Mouse (Mus musculus): ENCODE measurements around the gene Col4a3. TPM values are rescaled to one million over a fixed set of nuclear protein-coding genes. Genes with fewer than 3 reads are reported as not detected.

Gene Col4a3
- 1 to 10 TPM; 2.0 to 4.4 TPM for total RNA-seq (2021)
- long read RNA-seq, experiment 1: 0 reads
- long read RNA-seq, experiment 2, partial matches to known transcripts: 4 of 6 reads
- long read RNA-seq, experiment 2, other reads (novel, unspliced or antisense): 2 of 6 reads

DNA sequence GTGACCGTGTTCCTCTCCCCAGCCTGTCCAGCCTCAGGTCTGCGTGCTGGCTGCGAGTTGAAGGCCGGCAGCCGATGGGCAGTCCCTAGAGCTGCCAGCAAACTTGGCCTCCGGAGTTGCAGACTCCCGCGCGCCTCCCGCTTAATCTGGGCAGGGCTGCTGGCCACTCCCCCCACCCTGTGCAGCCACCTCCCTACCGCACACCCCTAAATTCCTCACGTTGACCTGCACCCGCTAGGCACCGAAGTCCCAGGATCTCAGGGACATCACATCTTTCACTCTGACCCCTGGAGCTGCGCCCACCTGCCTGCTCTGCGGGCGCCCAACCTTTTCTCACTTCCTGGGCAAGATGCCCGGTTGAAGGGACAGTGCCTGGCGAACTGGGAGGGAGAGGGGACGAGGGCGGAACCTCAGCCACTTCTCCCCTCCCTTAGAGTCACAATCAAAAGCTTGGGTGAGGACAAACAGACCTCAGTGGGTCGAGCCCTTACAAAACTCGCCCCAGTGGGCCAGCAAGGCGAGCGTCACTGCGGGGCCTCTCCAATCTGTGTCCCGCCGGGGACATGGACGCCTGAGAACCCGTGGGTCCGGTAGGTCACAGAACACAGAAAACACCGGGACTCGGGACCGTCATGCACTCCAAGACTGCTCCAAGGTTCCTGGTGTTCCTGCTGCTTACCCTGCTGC is at the start of gene Col4a3, which contains the start of gene Col4a4:
TSS of gene Col4a3 (plus strand) at position 209 of the 687 bp plus-strand sequence.
TSS of gene Col4a4 (minus strand) at position 137 of the 687 bp plus-strand sequence.
- DNase-seq (ENCODE audit: low spot score in 2 of 2): peak; percentile 8 to 10

DNA sequence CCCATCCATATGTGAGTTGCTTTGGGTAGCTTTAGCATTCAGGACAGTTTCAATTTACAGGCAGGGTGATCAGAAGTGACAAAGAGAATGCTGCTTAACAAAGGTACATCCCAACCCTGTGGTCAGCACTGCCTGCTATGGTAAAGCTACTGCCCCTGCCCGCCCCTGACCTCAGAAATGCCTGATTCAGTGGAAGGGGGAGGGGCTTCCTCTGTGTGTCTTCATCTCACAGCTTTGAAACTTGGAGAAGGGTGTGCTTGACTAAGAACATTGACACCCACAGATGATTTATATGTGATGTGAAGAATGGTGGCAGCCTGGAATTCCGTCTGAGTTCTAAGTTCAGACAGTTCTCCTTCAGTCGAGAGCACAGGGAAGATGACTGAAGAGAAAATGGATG is 48.9 kb upstream of the Col4a3 start:
- no peak for DNase-seq (ENCODE audit: low spot score in 2 of 2)

DNA sequence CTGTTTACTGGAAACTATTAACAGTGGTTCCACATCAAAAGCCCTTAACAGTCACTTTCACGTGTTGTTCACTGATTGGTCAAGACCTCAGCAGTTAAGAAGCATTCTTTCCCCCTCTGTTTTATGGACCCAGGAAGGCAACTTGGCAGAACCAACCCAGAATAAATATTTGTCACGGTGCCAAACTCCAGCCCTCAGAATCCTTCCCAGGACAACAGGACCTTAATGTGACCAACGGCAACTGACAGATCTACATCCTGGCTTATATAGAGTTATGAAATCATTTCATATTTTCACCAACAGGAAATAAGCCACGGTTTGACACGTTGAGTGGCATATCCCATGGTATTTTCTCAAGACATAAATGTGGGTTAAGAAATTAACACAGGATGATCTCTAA is 46.7 kb upstream of the Col4a3 start:
- DNase-seq (ENCODE audit: low spot score in 2 of 2): no peak

DNA sequence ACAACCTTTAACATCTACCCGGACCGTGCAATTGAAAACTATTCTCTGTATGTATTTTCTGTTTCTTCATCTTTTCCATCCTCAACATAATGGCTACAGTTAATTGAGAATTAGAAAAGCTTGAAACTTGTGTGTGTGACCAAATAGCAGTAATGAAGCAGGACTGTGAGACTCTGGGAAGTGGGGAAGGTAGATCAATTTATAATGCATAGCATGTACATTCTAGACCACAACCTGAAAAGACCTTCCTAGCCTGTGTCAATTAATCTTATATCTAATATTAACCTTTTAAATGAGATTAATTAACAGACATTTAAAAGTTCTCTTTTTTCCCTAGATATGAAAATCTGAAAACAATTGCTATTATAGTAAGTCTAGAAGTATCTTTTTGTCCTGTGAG is 42.8 kb upstream of the Col4a3 start:
- DNase-seq (ENCODE audit: low spot score in 2 of 2): no peak

DNA sequence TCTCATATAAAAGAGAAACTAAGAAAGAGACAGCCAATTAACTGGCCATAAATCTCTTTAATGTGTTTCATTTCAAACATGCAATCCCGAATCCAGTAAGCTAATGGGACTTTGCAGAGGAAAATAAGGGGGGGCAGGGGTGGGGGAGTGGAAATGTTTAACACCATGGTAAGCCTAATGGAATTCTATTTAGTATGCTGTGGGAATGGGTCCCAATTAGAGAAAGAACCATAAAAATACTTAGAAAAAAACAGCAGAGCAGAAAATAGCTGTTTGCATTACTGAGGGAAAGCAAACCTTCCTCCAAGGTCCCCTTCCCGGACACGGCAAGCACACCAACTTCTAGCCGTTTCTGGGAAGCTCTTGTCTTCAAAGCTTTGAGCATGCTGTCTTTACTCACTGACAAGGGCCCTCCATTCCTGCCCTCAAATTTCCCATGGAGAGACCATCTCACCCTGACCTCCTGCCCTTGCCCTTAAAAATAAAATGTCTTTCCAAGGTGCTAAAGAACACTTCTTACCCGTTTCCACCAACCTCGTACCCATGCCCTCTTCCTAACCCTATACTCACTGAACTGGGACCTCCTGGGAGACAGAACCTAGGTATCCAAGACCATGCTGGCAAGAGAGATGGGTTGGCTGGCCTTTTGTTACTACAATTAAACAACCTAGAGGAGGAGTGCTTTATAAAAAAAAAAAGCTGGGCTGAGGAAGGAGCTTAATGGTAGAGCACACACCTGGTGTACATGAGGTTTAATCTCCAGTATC is 42.1 kb upstream of the Col4a3 start:
- DNase-seq (ENCODE audit: low spot score in 2 of 2): no peak

DNA sequence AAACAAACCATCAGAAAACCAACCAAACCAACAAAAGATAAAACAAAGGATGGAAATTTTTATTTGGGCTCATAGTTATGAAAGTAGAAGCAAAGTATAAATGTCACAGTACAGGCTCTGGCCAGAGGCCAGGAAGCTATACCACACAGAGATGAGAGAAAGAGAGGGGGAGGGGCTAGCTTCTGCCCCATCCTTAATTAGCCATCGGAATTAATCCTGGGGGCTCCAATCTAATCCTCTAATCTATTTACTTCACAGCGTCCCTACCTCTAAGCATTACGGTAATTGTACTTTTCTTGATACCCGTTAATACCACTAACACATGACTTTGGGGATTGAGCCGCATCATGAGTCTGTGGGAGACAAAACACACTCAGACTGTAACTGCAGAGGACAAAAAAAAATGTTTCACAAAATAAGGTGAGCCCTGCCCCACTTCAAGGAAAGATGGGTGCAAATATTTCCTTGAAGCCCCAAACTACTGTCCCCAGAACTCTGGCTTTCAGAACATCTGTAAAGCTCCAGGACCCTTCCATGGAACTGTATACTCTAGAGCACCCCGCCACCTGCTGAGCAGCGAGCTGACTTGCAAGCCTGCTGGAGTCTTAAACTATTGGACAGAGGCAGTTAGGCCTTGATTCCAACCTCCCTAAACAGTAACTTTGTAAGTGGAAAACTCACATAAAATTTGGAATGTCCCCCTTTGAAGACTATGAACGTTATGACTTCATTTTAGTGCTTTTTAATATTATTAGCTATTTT is 41.3 kb upstream of the Col4a3 start:
- DNase-seq (ENCODE audit: low spot score in 2 of 2): no peak

DNA sequence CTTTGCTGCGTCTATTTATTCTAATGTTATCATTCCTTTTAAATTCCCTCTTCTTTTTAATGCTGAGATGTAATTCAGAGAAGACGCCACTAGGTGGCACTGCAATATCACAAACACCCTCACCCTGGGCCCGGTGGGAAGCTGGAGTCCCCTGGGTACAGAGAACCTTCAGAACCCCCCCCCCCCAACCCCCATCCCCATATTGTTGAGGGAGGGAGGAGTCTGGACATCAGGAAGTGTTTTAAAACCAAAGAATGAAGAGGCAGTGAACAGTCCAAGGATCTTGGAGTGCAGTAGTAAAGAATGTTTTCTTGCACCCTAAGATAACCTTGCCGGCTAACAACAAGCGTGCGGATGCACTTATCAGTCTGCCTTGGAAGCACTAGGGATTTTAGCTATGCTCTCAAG is 32.3 kb upstream of the Col4a3 start:
- DNase-seq (ENCODE audit: low spot score in 2 of 2): no peak

DNA sequence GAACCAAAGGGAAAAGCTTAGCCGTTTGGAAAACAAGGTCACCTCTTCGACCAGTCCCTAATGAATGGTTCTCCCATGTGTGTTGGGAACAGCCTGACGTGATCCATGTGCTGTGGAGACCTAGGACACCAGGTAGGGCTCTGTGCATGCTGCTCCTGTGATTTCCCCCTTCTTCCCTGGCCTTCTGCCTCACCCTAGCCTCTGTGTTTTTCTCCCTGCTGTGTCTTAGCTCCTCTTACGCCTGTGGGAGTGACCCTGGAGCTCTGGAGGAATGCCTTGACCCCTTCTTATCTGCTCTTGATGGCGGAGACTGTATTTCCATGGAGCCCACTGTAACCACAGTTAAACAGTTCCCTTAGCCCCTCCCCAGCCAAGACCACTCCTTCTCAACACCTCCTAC is 31.8 kb upstream of the Col4a3 start:
- no peak for DNase-seq (ENCODE audit: low spot score in 2 of 2)

DNA sequence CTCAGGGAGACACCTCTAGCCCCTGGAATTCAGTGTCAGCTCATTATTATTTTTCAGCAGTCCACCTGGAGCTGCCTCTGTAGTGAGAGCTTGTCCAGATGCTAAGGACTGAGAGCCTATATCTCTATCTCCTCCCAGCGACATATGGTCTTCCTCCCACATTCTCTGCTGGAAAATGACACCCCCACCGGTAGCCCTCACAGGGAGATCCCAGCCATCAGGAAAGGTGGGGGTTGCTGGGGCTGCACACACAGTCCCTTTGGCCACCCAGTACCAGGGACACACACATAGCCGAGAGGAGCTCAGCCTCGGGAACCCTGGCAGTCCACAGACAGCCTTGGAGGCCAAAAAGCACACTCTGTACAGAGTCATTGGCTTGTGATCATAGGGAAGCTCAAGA is 26.5 kb upstream of the Col4a3 start:
- no peak for DNase-seq (ENCODE audit: low spot score in 2 of 2)

DNA sequence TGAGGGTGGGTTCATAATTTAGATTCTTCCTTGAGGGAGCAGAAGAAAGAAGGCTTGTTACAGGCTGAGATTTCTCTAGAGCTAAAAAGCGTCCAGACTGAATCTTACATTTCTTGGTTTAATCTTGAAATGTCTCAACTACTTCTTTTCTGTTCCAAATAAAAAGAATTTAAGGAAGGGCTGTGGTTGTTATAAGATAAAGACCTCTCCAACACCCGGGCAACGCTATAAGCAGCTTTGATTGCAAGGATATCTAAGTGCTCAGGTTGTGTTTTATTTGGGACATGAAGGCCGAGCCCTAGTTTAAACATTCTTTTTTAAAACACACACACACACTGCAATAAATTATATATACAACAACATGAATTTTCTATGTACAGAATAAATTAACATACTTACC is 17.3 kb upstream of the Col4a3 start:
- no peak for DNase-seq (ENCODE audit: low spot score in 2 of 2)

DNA sequence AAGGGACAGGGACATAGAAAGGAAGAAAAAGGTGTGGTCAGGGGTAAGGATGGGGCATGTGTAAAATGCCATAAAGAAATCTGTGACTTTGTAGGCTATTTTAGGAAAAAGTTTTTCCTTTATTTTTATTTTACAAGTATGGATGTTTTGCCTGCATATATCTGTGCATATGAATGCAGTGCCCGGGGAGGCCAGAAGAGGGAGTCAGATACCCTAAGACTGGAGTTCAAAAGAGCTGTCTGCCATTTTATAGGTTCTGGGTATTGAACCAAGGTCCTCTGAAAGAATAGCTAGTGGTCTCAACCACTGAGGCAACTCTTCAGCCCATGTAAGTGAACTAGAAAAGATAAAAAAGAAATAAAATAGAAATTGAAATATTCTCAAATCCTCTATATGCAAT is 15.0 kb upstream of the Col4a3 start:
- DNase-seq (ENCODE audit: low spot score in 2 of 2): no peak

DNA sequence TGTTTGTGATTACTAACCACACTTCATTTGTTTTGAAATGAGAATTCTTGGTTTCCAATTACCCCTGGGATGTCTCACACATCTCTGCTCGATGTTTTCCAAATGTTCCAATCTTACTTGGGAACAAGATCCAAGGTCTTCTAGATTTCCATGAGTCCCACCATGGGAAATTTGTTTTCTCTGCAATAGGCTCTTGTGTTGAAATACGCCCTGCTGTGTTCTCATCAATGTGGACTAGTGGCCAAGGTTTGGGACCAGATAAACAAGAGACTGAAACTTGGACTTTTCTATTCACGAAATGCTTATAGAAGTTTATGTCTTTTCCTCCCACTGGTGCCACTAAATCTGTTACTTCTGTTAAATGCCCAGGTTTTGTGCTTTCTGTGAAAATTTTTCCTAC is 11.0 kb upstream of the Col4a3 start:
- no peak for DNase-seq (ENCODE audit: low spot score in 2 of 2)

DNA sequence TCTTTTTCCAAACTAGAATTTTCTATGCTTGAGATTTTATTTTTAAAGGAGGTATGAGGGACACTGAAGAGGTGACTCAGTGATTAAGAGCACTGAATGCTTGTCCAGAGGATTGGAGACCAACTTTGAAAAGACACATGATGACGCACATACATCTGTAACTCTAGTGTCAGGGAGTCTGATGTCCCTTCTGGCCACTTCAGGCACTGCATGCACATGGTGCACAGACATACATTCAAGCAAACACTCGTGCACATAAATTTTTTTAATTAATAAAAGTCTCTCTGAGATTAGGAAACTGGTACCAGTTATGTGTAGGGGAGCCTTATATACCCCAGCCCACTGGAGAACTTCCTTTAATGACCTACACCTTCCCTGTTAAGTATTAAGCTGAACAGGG is 10.5 kb upstream of the Col4a3 start:
- DNase-seq (ENCODE audit: low spot score in 2 of 2): no peak

DNA sequence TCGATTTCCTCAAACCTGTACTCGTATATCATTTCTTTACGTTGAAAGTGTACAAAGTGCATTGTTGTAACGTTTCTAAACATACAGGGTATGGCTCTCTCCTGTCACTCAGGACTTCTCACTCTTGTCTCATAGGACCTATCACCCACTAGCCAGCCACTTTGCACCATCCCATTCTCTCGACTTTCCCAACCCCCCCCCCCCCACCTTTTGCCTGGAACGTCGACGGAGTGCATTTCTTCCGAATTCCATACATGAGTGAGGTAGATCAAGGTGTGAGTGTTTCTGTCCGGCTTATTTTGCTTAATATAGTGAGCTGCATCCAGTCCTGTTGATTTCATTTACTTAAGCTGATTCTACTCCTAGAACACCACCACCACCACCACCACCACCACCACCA is 9.4 kb upstream of the Col4a3 start:
- no peak for DNase-seq (ENCODE audit: low spot score in 2 of 2)

DNA sequence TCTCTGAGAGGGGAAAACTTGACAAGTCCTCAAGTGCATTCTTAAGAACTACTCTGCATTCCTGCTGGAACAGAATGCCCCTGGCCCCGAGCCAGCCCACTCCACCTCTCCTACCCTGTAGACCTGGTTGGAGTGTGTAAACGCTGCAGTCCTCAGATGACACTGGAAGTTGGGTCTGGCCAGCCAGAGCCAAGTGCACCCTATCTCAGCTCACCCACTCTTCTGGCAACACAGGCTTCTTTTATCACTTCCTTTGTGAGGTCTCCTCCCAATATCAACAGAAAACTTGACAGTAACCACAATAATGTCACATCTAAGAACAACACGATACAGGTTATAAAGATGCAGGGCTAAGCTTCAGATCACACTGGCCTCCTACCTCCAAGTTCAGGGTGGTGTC is 8.8 kb upstream of the Col4a3 start:
- no peak for DNase-seq (ENCODE audit: low spot score in 2 of 2)

DNA sequence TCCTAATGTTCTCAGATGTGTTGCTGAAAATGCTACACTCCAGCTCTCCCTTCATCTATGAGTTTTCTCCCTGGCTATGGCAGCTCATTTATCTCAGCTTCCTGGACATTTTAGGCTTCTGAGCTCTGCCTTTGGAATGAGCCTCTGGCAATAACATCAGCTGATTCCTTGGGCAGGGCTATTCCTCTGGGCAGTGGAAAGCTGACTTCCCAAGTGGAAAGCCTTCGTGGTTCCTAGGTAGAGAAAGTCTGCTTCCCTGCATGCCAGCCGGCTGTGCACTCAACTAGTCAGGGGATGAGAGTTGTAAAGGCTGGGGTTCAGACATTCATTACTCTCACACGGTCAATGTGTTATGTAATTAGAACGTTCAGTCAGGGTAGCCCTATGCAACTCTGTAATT is 8.4 kb upstream of the Col4a3 start:
- DNase-seq (ENCODE audit: low spot score in 2 of 2): no peak

DNA sequence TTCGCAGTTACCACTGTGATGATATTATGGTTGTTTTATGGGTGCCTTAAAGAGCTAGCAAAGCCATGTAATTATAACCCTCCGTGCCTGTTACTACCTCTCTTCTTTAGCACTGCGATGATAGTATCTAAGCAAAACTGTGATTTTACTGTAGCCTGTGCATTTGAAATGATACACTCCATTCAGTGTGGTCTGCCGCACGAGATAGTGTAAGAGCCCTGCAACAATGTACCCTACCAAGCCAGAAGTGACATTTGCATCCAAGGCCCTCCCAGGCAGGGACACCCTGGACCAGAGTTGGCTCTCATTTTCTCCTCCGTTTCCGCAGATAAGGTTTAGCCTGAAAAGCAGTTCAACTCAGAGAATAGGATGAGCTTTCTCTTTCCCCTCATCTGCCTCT is 740 bp upstream of the Col4a3 start:
- DNase-seq (ENCODE audit: low spot score in 2 of 2): no peak

DNA sequence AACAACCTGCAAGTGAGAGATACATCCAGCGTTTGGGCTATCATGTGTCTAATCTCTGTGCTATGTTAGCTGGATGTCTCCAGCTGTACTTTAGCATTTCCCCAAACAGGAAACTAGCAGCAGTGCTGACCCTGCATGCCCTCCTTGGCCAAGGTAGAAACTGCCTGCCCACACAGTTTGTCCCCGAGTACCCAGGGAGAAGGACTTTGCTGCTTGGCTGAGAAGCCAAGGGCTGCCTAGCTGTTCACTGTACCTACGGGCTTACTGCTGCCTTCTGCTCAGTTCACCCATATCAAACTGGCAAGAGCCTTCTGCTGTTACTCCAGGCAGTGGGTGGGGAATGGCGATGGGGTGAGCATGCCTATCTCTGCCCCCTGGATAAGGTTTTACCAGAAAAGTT is 3.5 kb downstream of the Col4a3 start:
- no peak for DNase-seq (ENCODE audit: low spot score in 2 of 2)

DNA sequence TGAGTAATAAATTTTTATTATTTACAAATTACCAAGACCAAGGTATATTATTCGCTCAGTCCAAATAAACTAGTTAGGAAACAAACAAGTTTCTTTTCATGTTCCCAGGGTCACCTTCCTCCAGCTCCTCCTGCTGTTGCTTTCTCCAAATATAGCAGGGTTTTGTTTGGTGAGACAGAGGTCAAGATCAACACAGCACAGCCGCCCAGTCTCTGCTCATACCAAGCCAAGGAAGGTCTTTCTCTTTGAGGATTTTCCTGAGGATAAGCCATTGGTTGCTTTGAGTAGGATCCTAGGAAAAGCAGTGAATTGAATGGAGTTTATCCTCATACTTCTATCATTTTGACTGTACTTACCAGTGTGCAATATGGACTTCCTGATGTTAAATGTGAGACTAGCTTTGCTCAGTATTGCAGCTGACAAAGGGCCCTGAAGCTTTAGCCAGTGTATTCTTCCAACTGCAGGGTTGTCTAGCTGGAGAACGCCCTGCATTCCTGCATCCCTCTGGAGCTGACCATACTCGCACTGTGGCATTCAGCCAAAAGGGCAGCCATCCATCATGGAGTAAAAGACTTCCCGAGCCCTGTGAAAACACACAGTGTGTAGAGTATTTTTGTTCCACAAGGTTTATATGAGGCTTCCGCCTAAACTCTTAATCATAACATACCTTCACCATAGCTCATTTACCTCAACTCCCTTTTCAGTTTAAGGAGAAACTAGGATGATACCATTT is 10.3 kb downstream of the Col4a3 start:
- peak in 1 of 2 experiments; percentile 34 for DNase-seq (ENCODE audit: low spot score in 2 of 2)

DNA sequence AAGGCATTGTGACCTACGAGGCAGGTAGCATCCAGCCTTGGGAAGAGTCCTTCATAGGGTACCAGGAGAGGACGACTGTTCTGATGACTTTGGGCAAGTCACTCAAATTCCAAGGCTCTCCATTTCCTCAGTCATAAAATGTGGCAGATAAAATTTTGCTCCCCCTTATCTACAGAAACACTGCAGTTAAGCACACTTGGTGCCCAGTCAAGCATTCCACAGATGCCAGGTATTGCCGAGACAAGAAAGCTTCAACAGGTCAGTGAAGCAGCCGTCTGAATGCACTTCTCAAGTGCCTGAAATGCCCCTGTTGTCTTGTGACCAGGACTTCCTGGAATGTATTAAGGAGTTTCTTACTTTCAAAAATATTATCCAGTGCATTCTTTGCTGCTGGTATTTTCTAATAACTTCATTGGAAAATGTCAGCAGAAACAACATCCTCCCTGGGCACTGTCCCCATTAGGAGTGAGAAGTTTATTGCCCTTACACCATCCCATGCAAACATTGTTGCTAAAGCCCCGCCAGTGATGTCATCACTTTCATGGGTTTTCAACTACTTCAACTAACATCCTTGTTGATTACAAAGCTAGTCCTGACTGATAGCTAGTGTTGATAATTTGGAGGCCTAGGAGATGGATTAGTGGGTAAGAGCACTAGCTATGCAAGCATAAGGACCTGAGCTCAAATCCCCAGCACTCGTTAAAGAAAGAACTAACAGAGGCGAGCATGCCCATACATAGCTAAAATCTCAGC is 16.7 kb downstream of the Col4a3 start:
- no peak for DNase-seq (ENCODE audit: low spot score in 2 of 2)
